Mouse (Mus musculus): ENCODE data around the gene Glrp1.

DNA sequence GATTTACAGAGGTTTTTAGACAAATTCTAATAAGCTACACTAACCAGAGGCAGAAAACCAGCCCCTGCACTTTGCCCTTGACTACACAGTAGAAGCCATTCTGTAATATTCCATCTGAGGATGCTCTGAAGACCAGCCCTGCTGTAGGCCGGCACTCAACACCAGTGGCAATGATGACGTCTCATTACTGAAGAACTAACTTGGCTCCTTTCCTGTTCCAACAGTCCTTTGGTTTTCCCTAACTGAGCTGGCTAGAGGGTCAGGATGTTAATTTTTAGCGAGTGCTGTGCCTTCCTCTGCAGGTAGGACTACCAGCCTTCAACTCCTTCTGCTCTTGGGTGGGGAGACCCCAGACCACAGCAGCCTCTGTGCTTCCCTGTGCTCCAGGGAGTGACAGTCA is 55.2 kb downstream of the Glrp1 start:
- TF ChIP-seq CTCF (IDR thresholded peaks at IDR 0.05; ENCODE audit: low read depth) = no peak
- TF ChIP-seq EP300 (IDR thresholded peaks at IDR 0.05; ENCODE audit: low read depth) = no peak

All from liver, embryonic 14.5 days (tissue).